Mouse (Mus musculus): ENCODE data around the gene 9030025P20Rik.

DNA sequence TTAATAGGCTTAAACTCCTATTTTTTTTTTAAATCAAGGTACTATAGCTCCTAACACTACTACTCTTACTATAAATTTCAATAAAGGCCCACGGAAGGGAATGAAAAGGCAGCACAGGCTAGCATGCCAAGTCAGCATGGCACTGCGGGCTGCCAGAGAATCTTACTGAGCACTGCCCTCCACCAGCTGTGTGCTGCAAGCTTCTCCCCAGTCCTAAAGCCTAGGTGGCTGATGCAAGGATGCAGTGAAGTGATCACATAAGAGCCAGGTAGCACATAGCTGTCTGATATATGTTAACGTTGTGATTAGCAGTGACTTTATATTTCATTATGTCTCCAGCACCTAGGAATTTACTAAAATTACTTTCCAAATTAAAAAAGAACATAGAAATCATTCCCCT is 18.3 kb upstream of the 9030025P20Rik start:
- TF ChIP-seq CTCF (IDR thresholded peaks at IDR 0.05; ENCODE audit: insufficient read depth, low read depth, low read length) (no peak), POLR2A (IDR thresholded peaks at IDR 0.05; ENCODE audit: insufficient read depth, low read depth, low read length) (no peak)
